Mouse (Mus musculus) myocyte (in vitro differentiated cells): Measurements from ENCODE around the gene D11Wsu47e.

Experiments
- CEBPB ChIP-seq: IDR thresholded peaks from 2 replicates; pipeline ENCODE4 v1.6.1; 2011; ENCODE audit warnings: mild to moderate bottlenecking, moderate library complexity; ENCODE audit not compliant: poor library complexity, insufficient read depth, severe bottlenecking
- MYOD1 ChIP-seq, 3 experiments: IDR thresholded peaks; one replicate each; pipeline ENCODE4 v1.6.1; 2011; ENCODE audit warnings: control low read depth in 2 of 3, low read depth in 2 of 3, mild to moderate bottlenecking in 2 of 3, moderate library complexity in 1 of 3; ENCODE audit not compliant: insufficient read length in 2 of 3, control insufficient read depth in 1 of 3
- MYOG ChIP-seq, 3 experiments: IDR thresholded peaks; one replicate each; pipeline ENCODE4 v1.6.1; 2011; ENCODE audit warnings: control low read depth in 2 of 3, low read depth in 2 of 3, mild to moderate bottlenecking in 2 of 3; ENCODE audit not compliant: insufficient read length in 2 of 3, control insufficient read depth in 1 of 3, insufficient read depth in 1 of 3
- POLR2A ChIP-seq: IDR thresholded peaks from one replicate; pipeline ENCODE4 v1.6.1; 2011; ENCODE audit warnings: low read depth, mild to moderate bottlenecking, control low read depth, moderate library complexity; ENCODE audit not compliant: insufficient read length

DNA sequence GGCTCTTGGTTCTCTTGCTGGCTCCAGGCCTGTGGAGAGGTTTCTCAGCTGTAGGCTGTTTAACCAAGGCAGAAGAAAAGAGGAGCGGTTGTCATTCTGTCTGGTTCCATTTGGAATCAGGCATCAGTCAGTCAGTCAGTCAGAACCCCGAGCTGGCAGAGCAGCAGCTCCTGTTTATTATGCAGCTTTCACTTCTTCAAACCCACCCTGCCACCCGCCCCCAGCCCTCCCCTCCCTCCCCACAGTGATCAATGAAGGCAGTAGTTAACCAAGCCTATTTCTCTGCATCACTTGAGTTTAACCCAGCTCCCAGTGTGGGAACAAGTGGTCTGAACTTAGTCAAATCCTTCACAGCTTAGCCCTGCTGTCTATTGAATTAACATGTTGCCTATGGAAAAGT lies 7.6 kb downstream of the D11Wsu47e start:
- TF ChIP-seq MYOD1 (IDR thresholded peaks at IDR 0.05; ENCODE audit: control insufficient read depth in 1 of 3, insufficient read length in 2 of 3, low read depth in 2 of 3) (no peak), CEBPB (no peak), POLR2A (no peak), MYOG (IDR thresholded peaks at IDR 0.05; ENCODE audit: control insufficient read depth in 1 of 3, insufficient read depth in 1 of 3, insufficient read length in 2 of 3, low read depth in 2 of 3) (no peak)
